Mouse (Mus musculus) bone marrow macrophage, adult 2 months (primary cell): ENCODE results near the gene Chadl.

Source experiments
- CTCF ChIP-seq: IDR thresholded peaks from 2 replicates; pipeline ENCODE4 v1.5.1; 2012; ENCODE audit warnings: low read depth, mild to moderate bottlenecking, low read length, moderate library complexity
- POLR2A ChIP-seq: IDR thresholded peaks from 2 replicates; pipeline ENCODE4 v1.6.1; 2012; ENCODE audit warnings: mild to moderate bottlenecking, low read depth, low read length, borderline replicate concordance

DNA sequence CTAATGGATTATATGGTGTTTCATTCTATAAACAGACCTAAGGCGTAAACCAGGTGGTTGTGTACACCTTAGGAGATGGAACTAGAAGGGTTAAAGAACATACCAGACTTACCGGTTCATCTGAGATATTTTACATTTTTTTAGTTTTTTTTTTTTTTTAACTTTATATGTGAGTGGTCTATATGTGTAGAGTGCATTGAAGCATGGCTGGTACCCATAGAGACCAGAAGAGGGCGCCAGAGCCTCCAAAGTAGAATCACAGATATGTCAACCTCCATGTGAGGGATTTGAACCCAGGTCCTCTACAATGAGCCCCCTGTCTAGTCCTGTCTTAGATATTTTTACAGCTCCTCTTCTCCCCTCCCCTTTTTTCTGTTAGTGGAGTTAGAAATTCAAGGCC, 760 bp upstream of the Chadl start:
- TF ChIP-seq POLR2A (no peak), CTCF (no peak)
